Mouse (Mus musculus): ENCODE measurements around the gene Vps54. TPM values are rescaled to one million over a fixed set of nuclear protein-coding genes. Genes with fewer than 3 reads are reported as not detected.
"Not testable (repeated sequence)": the region's sequence is repeated elsewhere in the genome, so short reads cannot be mapped to it uniquely, and the experiment has no call there.

Vps54 gene
- polyA plus RNA-seq, 1 experiment from 2014 or later: 9.8 TPM

GRCm38 (mm10) chr11:21258611-21259010, 19.5 kb downstream of the Vps54 start:
- H3K4me1 ChIP-seq (replicated peaks); H3K9me3 ChIP-seq; H3K27me3 ChIP-seq (ENCODE audit: insufficient read depth, poor library complexity, severe bottlenecking); DNase-seq (ENCODE audit: low spot score); H3K4me3 ChIP-seq; H3K27ac ChIP-seq: not testable (repeated sequence)
- H3K36me3 ChIP-seq: peaks cover 16% of the 10 kb centered on the region
- WGBS: 96% methylated on average over 10 of the region's 10 CpGs

- peaks cover 56% of the 10 kb centered on the region for H3K36me3 ChIP-seq
- WGBS: 88% methylated on average over 3 of the region's 3 CpGs
- H3K9me3 ChIP-seq: no peaks in the 10 kb centered on the region
- no peak overlapping the region for H3K4me3 ChIP-seq
- no peaks in the 10 kb centered on the region for H3K27me3 ChIP-seq (ENCODE audit: insufficient read depth, poor library complexity, severe bottlenecking)
- no peaks in the 10 kb centered on the region for H3K4me1 ChIP-seq (replicated peaks)
- DNase-seq (ENCODE audit: low spot score): no peak
- no peak overlapping the region for H3K27ac ChIP-seq
Measured at GRCm38 (mm10) chr11:21265423-21265822, 26.3 kb downstream of the Vps54 start.

GRCm38 (mm10) chr11:21276151-21276550, 37.1 kb downstream of the Vps54 start:
- Histone ChIP-seq H3K4me1 (replicated peaks) (no peaks in the 10 kb centered on the region), H3K27ac (no peak overlapping the region), H3K9me3 (no peaks in the 10 kb centered on the region), H3K4me3 (no peak overlapping the region), H3K36me3 (peaks cover 50% of the 10 kb centered on the region), H3K27me3 (ENCODE audit: insufficient read depth, poor library complexity, severe bottlenecking) (no peaks in the 10 kb centered on the region)
- no peak for DNase-seq (ENCODE audit: low spot score)
- 86% methylated on average over 2 of the region's 2 CpGs for WGBS

GRCm38 (mm10) chr11:21286391-21286790, 47.3 kb downstream of the Vps54 start:
- DNase-seq (ENCODE audit: low spot score): no peak
- Histone ChIP-seq H3K4me1 (replicated peaks) (no peaks in the 10 kb centered on the region), H3K9me3 (no peaks in the 10 kb centered on the region), H3K27ac (no peak overlapping the region), H3K4me3 (no peak overlapping the region), H3K36me3 (peaks cover 5% of the 10 kb centered on the region), H3K27me3 (ENCODE audit: insufficient read depth, poor library complexity, severe bottlenecking) (no peaks in the 10 kb centered on the region)
- WGBS: 93% methylated on average over 3 of the region's 3 CpGs

- 95% methylated on average over 2 of the region's 2 CpGs for WGBS
- H3K27me3 ChIP-seq (ENCODE audit: insufficient read depth, poor library complexity, severe bottlenecking); H3K4me3 ChIP-seq; DNase-seq (ENCODE audit: low spot score); H3K9me3 ChIP-seq; H3K4me1 ChIP-seq (replicated peaks); H3K27ac ChIP-seq; H3K36me3 ChIP-seq: not testable (repeated sequence)
Measured at GRCm38 (mm10) chr11:21288153-21288552, 49.1 kb downstream of the Vps54 start.

- Histone ChIP-seq H3K4me1 (replicated peaks) (no peaks in the 10 kb centered on the region), H3K4me3 (no peak overlapping the region), H3K36me3 (peaks cover 38% of the 10 kb centered on the region), H3K9me3 (no peaks in the 10 kb centered on the region), H3K27ac (no peak overlapping the region), H3K27me3 (ENCODE audit: insufficient read depth, poor library complexity, severe bottlenecking) (no peaks in the 10 kb centered on the region)
- DNase-seq (ENCODE audit: low spot score): no peak
- WGBS: 95% methylated on average over 5 of the region's 5 CpGs
Measured at GRCm38 (mm10) chr11:21295486-21295885, 56.4 kb downstream of the Vps54 start.

GRCm38 (mm10) chr11:21303619-21304018, 64.5 kb downstream of the Vps54 start:
- 86% methylated on average over 3 of the region's 3 CpGs for WGBS
- peaks cover 50% of the 10 kb centered on the region for H3K36me3 ChIP-seq
- no peak overlapping the region for H3K27ac ChIP-seq
- no peaks in the 10 kb centered on the region for H3K27me3 ChIP-seq (ENCODE audit: insufficient read depth, poor library complexity, severe bottlenecking)
- no peak overlapping the region for H3K4me3 ChIP-seq
- DNase-seq (ENCODE audit: low spot score): no peak
- no peaks in the 10 kb centered on the region for H3K9me3 ChIP-seq
- no peaks in the 10 kb centered on the region for H3K4me1 ChIP-seq (replicated peaks)

- Histone ChIP-seq H3K27me3 (ENCODE audit: insufficient read depth, poor library complexity, severe bottlenecking) (no peaks in the 10 kb centered on the region), H3K36me3 (peaks cover 34% of the 10 kb centered on the region), H3K27ac (no peak overlapping the region), H3K4me3 (no peak overlapping the region), H3K4me1 (replicated peaks) (no peaks in the 10 kb centered on the region), H3K9me3 (no peaks in the 10 kb centered on the region)
- no peak for DNase-seq (ENCODE audit: low spot score)
- 89% methylated on average over 5 of the region's 5 CpGs for WGBS
Measured at GRCm38 (mm10) chr11:21307078-21307668, 68.1 kb downstream of the Vps54 start.

- no peak overlapping the region for H3K27ac ChIP-seq
Measured at GRCm38 (mm10) chr11:21308119-21308518, 69.0 kb downstream of the Vps54 start.

GRCm38 (mm10) chr11:21309516-21309915, 70.4 kb downstream of the Vps54 start:
- H3K4me1 ChIP-seq (replicated peaks): no peaks in the 10 kb centered on the region
- H3K4me3 ChIP-seq: no peak overlapping the region
- 64% methylated on average over 6 of the region's 6 CpGs for WGBS
- no peaks in the 10 kb centered on the region for H3K27me3 ChIP-seq (ENCODE audit: insufficient read depth, poor library complexity, severe bottlenecking)
- no peak overlapping the region for H3K27ac ChIP-seq
- no peaks in the 10 kb centered on the region for H3K9me3 ChIP-seq
- peaks cover 46% of the 10 kb centered on the region for H3K36me3 ChIP-seq
- DNase-seq (ENCODE audit: low spot score): no peak

More at GRCm38 (mm10) chr11:21308119-21308518, 69.0 kb downstream of the Vps54 start:
- no peak overlapping the region for H3K4me3 ChIP-seq
- no peaks in the 10 kb centered on the region for H3K27me3 ChIP-seq (ENCODE audit: insufficient read depth, poor library complexity, severe bottlenecking)
- 85% methylated on average over 5 of the region's 5 CpGs for WGBS
- H3K4me1 ChIP-seq (replicated peaks): no peaks in the 10 kb centered on the region
- no peaks in the 10 kb centered on the region for H3K9me3 ChIP-seq
- peaks cover 34% of the 10 kb centered on the region for H3K36me3 ChIP-seq
- no peak for DNase-seq (ENCODE audit: low spot score)

GRCm38 (mm10) chr11:21313922-21314657, 75.0 kb downstream of the Vps54 start:
- no peaks in the 10 kb centered on the region for H3K27me3 ChIP-seq (ENCODE audit: insufficient read depth, poor library complexity, severe bottlenecking)
- H3K27ac ChIP-seq: no peak overlapping the region
- DNase-seq (ENCODE audit: low spot score): no peak
- no peaks in the 10 kb centered on the region for H3K4me1 ChIP-seq (replicated peaks)
- H3K9me3 ChIP-seq: no peaks in the 10 kb centered on the region
- no peak overlapping the region for H3K4me3 ChIP-seq
- H3K36me3 ChIP-seq: peaks cover 57% of the 10 kb centered on the region
- 91% methylated on average over 9 of the region's 9 CpGs for WGBS

- Histone ChIP-seq H3K4me3 (no peak overlapping the region), H3K4me1 (replicated peaks) (no peaks in the 10 kb centered on the region), H3K27ac (no peak overlapping the region), H3K36me3 (peaks cover 70% of the 10 kb centered on the region), H3K9me3 (no peaks in the 10 kb centered on the region), H3K27me3 (ENCODE audit: insufficient read depth, poor library complexity, severe bottlenecking) (no peaks in the 10 kb centered on the region)
- no peak for DNase-seq (ENCODE audit: low spot score)
- WGBS: 85% methylated on average over 3 of the region's 3 CpGs
Measured at GRCm38 (mm10) chr11:21321577-21321976, 82.5 kb downstream of the Vps54 start.

- 87% methylated on average over 3 of the region's 3 CpGs for WGBS
- Histone ChIP-seq H3K36me3 (peaks cover 71% of the 10 kb centered on the region), H3K27me3 (ENCODE audit: insufficient read depth, poor library complexity, severe bottlenecking) (no peaks in the 10 kb centered on the region), H3K4me3 (no peak overlapping the region), H3K9me3 (no peaks in the 10 kb centered on the region), H3K4me1 (replicated peaks) (no peaks in the 10 kb centered on the region), H3K27ac (no peak overlapping the region)
- DNase-seq (ENCODE audit: low spot score): no peak
Measured at GRCm38 (mm10) chr11:21322349-21322748, 83.3 kb downstream of the Vps54 start.
